Mouse (Mus musculus) cerebellum, postnatal 36 days (tissue): Measurements from ENCODE around the gene Rbm4.
A peak's percentile ranks its signal among the peaks of the same experiment; 100 is the strongest.
"Not testable (repeated sequence)": the region's sequence is repeated elsewhere in the genome, so short reads cannot be mapped to it uniquely, and the experiment has no call there.

ENCODE experiments used
- DNase-seq, 2 experiments: peaks; one replicate each; pipeline ENCODE4 v3.0.0; 2021 to 2022; ENCODE audit warnings: mixed read lengths in 2 of 2

Rbm4 gene

DNA sequence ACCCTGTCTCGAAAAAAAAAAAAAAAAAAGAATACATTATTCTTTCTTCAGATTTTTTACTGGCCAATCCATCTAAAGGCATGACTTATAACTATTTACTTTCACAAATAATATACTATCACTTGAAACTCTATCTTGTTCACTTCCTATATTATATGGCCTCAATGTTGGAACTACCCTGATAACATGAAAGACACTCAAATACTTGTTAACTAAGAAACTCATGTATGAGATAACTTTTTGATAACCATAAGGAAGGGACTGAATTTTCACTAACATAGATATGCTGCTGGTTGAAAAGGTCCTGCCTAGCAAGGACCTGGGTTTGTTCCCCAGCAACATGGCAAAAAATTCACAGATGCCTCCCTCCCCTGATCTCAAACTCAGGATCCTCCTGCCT, 2.2 kb upstream of the Rbm4 start:
- DNase-seq = no peak

DNA sequence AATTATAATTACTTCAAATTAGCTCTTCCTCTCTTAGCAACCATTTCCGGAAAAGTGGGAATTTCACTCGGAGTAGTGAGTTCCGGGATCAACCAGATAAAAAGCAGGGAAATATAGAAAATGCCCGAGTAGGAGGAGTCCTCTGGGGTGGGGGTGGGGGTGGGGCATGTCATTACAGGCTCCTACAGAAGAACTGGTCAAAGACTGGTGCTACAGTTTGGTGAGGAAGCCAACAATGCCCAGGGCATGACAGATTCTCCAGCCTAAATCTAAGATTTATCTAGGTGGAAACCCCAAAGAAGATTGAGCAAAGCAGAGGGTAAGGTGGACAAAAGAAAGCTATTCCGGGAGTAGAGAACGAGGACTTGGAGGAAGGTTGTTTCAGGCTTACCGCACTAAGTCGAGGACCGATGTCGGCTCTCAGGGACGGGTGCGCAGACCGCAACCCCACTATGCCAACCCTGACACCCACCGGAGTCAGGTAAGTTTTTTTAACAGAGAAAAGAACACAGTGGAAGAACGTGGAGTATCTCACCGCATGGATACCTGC, 345 bp downstream of the Rbm4 start:
- no peak for DNase-seq

DNA sequence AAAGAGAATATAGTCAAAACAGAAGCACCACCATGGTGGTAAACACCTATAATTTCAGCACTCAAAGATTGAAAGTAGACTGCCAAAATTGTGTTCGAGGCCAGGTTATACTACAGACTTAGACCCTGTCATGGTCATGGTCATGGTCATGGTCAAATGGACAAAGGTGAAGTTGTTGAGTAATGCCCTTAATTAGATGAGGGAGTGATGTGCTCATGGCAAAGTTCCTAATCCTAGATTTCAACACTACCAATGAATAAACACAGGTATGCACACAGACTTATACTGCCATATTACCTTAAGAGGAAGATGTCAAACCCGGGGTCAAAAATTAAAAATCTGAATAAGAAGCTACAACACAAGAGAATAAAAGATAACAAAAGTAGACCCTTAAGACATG, 7.4 kb downstream of the Rbm4 start:
- DNase-seq = no peak

DNA sequence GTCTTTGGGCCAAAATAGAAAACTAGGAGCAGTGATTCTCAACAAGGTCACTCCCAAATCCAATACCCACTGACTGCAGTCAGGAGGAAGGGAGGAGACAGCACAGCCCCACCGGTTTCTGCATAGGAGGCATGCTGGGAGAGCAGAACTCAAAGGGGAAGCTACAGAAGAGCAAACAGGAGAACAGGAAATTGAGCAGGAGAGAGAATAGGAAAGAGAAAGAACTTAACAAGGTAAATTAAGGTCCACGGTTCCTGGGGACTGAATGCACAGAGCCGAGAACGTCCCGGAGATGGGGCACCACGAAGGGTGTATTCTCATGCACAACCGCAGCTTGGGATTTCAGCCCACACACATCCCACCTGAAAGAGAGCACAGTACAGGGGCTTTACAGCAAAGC, 8.5 kb downstream of the Rbm4 start:
- no peak for DNase-seq

DNA sequence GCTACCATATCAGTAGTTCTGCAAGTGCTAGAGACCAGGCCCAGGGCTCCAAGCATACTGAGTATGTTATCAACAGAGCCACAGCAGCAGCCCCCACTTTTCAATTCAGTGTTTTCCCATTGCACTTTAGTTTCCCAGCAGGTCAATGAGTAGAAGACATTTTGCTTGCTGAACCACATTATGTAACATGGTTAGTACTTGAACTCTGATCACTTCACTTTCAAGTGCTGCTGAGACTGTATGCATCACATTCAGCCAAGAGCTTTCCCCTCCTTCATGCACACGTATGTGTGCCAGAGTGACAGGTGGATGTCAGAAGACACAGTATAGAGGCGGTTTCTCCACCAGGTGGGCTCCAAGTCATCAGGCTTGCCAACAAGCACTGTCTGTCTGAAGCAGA, 10.8 kb downstream of the Rbm4 start:
- no peak for DNase-seq

DNA sequence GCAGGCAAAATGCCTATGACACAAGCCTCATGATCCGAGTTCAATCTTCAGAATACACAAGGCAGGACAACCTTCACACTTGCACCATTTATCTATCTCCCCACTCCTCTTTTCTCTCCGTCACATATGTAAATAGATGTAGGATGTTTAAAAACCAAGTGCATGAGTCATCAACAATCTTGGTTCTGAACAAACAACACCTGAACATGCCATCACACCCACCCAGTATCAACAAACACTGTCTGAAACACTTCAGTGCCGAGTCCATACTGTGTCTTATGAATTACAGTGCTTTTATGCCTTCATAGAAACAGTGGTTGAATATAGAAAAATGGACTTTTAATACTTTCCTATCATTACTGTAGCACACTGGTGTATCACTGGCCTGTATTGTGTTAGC, 20.9 kb downstream of the Rbm4 start:
- no peak for DNase-seq

DNA sequence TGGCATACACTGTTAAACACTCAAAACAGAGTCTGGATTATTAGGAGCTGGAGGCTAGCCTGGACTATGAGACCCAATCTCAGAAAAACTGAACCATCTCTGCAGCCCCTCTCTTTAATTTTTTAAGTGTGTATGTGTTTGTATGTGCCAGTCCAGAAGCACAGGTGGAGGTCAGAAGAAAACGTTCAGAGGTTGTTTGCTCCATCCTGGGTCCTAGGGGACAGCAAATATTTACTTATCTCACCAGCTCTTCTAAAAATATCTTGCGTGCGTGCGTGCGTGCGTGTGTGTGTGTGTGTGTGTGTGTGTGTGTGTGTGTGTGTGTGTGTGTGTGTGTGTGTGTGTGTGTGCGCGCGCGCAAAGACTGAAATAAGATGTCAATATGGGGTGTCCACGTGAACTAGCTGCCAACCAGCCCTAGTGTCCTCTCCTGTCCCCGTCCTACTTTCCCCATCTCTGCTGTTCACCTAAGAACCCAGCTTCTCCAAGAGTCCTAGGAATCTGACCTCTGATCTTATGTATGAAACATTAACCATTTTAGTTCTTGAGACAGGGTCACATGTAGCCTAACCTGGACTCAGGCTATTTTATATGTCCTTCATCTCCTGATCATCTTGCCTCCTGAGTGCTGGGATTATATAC, 26.1 kb downstream of the Rbm4 start:
- DNase-seq = no peak

DNA sequence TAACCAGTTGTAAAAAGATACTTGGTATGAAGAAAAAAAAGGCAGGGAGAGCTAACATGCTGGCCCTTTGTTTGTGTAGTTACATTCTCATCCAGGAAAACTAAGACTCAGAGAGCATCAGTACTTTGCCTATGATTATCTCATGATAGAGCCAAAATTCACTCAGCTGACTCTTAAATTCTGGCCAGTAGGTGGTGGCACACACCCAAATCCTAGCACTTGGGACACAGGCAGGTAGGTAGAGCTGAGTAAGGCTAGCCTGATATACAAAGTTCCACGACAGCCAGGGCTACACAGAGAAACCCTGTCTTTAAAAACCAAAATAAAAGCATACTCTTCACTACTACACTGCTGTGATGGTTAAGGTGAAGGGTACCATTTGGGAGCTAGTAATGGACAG, 30.8 kb downstream of the Rbm4 start:
- peak; percentile 64 to 70 for DNase-seq

DNA sequence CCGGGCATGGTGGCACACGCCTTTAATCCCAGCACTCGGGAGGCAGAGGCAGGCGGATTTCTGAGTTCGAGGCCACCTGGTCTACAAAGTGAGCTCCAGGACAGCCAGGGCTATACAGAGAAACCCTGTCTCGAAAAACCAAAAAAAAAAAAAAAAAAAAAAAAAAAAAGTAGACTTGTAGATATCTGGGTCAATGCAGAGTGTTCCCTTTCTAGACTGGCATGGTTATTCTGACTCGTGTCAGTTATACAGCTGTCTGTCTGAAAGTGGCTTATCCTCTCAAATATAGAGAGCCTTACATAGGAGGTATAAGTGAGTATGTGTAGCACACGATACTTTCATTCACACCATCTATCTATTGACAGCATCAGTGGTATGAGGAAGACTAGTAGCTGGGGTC, 33.2 kb downstream of the Rbm4 start:
- not testable (repeated sequence) for DNase-seq

DNA sequence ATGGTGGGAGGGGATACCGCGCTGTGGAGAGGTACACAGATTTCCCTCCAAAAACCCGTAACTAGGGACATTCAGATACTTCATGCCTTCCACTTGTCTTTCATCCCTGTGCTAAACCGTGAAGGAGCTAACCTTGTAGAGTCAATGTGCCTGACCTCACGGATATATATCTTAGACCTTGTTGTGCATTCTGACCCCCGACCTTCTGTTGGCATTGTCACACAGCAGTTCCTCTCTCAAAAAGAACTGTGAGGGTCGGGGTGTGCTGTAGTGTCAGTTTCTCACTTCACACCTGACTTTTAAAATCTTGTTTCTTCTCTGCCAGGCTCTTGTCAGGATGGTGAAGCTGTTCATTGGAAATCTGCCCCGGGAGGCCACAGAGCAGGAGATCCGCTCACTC, 36.8 kb downstream of the Rbm4 start:
- DNase-seq = no peak

DNA sequence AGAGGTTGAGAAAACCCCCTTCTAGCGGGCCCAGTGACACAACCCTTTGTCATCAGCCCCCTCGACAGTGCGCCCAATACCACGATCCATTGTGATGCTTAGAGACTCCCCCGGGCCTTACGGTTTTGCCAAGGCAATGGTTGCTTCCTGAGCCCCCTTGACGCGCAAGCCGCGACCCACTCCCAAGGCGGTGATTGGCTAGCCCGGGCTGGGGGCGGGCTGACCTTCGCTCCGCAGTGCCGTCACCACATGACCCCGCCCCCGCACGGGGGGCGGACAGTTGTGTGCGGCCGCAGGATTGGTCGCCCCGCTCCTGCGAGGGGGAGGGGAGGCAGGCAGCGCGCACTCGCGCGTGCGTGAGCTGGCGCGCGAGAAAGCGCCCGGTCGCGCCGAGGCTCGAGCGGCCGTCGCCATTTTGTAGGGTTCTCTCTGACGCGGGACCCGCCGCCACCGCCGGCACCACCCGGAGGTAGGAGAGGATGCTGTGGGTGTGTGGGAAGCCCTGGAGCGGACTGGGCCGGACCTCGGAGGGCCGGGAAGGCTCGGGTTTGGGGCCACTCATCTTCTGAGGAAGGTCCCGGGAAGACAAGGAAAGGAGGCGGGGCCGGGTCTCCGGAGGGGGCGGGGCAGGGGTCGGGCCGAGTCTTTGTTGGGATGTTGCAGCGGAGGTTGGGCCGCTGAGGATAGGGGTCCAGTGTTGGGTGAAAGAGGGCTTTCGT, 37.3 kb downstream of the Rbm4 start, which contains the start of gene Rbm4b:
Rbm4b (plus strand) TSS at position 305 of the 719 bp plus-strand sequence.
- peak; percentile 94 to 99 for DNase-seq

DNA sequence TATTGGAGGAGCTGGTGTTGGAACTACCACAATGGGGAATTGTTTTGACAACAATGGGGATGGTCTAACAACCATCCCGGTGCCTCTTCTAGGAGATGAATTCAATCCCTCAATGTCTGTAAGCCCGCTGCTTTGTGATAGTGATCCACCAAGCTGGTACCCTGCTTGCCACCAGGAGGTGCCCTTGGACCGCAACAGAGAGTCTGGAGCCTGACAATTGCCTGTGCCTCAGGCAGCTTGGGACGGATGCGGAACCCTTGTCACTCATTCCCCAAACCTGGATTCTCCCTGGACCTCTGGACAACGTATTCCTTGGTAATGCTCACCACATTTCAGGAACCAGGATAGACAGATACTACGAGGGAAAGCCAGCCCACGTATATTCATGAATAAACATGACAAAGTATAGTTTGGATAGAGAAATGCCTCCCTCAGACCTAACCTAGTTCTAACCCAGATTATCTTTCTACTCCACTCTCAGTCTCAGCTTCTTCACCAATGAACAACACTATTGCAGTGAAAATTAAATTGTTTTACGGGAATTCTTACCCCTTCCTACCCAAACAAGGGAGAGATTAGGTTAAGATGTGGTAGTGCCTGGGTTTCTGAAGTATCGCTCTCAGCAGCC, 38.0 kb downstream of the Rbm4 start:
- DNase-seq = peak; percentile 92 to 93

DNA sequence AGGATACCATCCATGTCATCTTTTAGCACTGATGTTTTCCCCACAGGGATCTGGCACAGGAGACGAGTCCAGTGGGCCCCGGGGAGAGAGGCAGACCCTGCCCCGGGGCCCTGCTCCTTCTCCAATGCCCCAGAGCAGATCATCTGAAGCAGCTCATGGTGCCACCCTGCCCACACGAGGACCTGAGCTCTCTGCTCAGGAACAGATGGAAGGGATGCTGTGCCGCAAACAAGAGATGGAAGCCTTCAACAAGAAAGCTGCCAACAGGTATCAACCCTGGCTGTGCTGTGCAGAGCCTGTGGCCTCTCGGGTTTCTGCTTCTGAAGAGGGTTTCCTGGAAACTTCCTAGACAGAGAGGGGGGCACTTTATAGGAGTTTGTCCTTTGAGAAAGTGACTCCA, 43.7 kb downstream of the Rbm4 start:
- peak; percentile 41 to 46 for DNase-seq

DNA sequence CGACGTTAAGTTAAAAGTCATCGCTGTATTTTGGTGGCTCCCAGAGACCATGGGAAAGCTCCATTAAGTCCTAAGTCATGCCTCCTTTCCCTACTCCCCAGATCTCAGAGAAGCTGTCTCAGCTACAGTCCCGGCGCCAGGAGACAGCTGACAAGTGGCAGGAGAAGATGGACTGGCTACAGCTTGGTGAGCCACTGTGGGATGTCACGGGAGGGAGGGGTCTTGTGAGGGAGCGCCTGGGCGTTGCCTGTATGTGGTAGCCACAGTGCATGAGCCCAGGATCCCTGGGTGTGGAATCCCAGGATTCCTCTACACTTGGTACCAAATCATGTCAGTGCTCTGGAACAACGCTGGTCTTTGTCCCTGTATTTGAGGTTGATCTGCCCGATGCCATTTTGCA, 45.2 kb downstream of the Rbm4 start:
- no peak for DNase-seq

DNA sequence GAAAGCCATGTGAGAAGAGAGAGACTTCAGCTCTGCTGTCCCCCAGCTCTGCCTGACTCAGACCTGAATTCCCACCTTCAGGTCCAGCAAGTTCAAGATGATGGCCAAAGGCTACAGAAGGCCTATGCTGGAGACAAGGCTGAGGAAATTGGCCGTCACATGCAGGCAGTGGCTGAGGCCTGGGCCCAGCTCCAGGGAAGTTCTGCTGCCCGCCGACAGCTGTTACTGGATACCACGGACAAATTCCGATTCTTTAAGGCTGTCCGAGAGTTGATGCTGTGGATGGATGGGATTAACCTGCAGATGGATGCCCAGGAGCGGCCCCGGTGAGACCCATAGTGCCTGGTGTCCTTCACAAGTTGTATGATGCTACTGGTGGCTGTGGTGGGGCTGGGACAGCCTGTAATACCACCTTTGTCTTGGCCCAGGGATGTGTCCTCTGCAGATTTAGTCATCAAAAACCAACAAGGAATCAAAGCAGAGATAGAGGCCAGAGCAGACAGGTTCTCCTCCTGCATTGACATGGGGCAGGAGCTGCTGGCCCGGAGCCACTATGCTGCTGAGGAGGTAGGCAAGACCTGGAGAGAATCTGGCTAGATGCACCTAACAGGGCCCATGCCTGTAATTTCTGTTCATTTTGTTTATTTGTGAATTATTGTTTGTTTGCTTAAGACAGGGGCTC, 45.9 kb downstream of the Rbm4 start:
- peak; percentile 48 to 61 for DNase-seq

DNA sequence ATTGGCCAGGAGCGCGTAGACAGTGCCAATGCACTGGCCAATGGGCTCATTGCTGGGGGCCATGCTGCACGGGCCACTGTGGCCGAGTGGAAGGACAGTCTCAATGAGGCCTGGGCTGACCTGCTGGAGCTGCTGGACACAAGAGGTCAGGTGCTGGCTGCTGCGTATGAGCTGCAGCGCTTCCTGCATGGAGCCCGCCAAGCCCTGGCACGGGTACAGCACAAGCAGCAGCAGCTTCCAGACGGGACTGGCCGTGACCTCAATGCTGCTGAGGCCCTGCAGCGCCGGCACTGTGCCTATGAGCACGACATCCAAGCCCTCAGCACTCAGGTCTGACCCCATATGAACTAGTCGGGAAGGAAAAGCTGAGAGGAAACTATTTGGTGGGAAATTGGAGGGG, 47.1 kb downstream of the Rbm4 start:
- peak; percentile 81 to 82 for DNase-seq

DNA sequence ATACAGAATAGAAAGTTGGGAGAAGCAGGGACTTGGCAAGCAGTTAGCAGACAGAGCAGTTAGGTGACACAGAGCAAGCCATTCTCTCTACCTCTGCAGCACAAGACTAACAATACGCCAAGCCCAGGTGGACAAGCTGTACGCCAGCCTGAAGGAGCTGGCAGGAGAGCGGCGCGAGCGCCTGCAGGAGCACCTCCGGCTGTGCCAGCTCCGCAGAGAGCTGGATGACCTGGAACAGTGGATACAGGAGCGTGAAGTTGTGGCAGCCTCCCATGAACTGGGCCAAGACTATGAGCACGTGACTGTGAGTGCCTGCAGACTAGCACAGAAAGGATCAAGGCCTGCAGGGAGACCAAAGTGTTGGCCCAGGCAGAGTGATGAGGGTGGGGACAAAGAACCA, 48.0 kb downstream of the Rbm4 start:
- DNase-seq = peak; percentile 62 to 64

DNA sequence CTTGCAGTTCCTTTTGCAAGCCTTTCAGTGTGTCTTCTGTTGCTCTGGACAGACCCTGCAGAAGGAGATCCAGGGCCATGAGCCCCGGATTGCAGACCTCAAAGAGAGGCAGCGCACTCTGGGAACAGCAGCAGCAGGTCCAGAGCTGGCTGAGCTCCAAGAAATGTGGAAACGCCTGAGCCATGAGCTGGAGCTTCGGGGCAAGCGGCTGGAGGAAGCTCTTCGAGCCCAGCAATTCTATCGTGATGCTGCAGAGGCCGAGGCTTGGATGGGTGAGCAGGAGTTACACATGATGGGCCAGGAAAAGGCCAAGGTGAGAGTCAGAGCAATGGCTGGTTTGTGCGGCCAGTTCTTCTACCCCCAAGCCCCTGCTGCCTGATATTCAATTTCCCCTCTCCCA, 48.6 kb downstream of the Rbm4 start:
- DNase-seq = peak; percentile 53 to 55

DNA sequence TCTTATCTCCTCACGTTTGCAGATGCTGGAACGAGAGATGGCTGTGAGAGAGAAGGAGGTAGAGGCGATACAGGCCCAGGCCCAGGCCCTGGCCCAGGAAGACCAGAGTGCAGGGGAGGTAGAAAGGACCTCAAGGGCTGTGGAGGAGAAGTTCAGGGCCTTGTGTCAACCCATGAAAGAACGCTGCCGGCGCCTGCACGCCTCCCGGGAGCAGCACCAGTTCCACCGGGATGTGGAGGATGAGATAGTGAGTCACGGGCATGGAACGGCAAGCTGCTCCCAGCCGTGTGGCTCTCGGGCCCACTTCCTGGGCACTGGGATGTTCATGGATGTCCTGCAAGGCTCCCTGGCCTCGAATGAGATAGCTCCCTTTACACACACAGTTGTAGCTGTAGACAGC, 49.7 kb downstream of the Rbm4 start:
- no peak for DNase-seq

DNA sequence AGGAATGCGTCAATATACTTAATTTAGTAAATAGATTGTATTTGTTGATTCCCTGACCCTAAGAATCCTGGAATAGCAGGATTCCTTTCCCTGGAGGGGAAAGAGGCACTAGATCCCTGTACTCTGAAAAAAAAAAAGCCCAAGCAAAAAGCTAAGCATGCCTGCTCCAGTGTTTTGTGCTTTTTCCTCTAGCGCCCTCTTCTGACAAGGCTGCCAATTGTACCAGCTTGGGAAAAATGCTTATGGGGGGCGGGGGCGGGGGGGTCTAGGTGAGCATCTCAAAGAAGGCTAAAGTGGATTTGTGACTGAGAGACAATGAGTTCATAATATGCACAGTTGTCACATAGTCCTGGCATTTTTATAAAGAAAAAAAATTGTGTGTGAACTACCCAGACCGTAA, 50.2 kb downstream of the Rbm4 start:
- peak in 1 of 2 experiments; percentile 49 for DNase-seq

DNA sequence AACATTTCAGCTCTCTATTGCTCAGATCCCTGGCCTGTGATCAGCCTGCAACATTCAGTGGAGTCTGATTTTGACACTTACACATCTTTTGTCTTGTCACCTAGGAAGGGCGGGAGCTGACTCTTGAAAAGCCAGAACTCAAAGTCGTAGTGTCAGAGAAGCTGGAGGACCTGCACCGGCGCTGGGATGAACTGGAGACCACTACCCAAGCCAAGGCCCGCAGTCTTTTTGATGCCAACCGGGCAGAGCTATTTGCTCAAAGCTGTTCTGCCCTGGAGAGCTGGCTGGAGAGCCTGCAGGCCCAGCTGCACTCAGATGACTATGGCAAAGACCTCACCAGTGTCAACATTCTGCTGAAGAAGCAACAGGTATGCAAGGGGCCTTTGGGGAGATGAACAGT, 51.5 kb downstream of the Rbm4 start:
- DNase-seq = no peak

DNA sequence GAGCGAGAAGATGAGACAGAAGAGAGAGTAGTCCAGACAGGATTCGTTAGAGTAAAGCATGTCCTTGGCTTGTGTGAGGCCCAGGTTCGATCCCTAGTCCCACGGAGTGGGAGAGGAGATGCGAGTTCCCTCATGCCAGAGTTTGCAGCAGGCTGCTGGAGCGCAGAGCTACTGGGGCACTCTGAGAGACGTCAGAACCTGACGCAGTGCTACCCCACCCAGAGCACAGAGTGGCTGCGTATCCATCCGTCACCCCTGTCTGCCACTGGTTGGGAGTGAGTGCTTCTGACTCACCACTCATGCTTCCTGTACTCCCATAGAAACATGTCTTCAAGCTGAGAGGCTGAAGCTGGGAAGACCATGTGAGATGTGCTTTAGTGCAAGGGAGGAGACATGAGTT, 52.2 kb downstream of the Rbm4 start:
- DNase-seq = no peak

DNA sequence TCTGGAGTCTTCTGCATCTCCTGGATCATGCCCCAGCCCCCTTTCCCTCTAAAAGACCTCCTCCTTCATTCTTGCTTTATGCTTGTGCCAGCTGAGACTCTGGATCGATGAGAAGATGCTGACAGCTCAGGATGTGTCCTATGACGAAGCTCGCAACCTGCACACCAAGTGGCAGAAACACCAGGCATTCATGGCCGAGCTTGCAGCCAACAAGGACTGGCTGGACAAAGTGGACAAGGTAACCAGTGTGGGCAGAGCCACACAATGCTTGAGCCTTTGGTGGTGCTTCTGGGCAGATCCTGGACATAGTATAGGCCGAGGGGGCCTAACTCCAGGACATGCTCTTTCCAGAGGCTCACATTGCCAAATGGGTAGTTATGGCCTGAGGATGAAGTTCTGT, 53.9 kb downstream of the Rbm4 start:
- DNase-seq = no peak
